Mouse (Mus musculus): ENCODE results near the gene Krt33b. TPM values are rescaled to one million over a fixed set of nuclear protein-coding genes. Genes with fewer than 3 reads are reported as not detected.

Krt33b gene
- polyA plus RNA-seq (2017; shearing (Covaris generic)) = not detected

GRCm38 (mm10) chr11:100029768-100030167, at the start of gene Krt33b:
Gene Krt33b, minus strand, starts transcription at chr11:100029868.

GRCm38 (mm10) chr11:100050451-100050850, 20.8 kb upstream of the Krt33b start, which contains the start of gene Krt31:
Gene Krt31, minus strand, starts transcription at chr11:100050551.

GRCm38 (mm10) chr11:100041454-100041853, 11.8 kb upstream of the Krt33b start, which contains the start of gene Krt34:
Gene Krt34, minus strand, starts transcription at chr11:100041554.

GRCm38 (mm10) chr11:100016112-100016511, 13.6 kb downstream of the Krt33b start, which contains the start of gene Krt33a:
Gene Krt33a, minus strand, starts transcription at chr11:100016212.

GRCm38 (mm10) chr11:99993620-99994383, 35.9 kb downstream of the Krt33b start, which contains the start of gene Krtap17-1:
Gene Krtap17-1, minus strand, starts transcription at chr11:99993994.

GRCm38 (mm10) chr11:99986180-99986647, 43.5 kb downstream of the Krt33b start, which contains the start of gene Krtap16-1:
Gene Krtap16-1, minus strand, starts transcription at chr11:99986597.

GRCm38 (mm10) chr11:99978953-99979352, 50.7 kb downstream of the Krt33b start, which contains the start of gene Krtap29-1:
Gene Krtap29-1, minus strand, starts transcription at chr11:99979053.

Other genes with a start within 250 kb of the Krt33b start
- gene Krtap4-8, start 249.2 kb downstream of the Krt33b start, polyA plus RNA-seq (2017; shearing (Covaris generic)) = not detected
- not detected for gene Krtap4-9, start 244.7 kb downstream of the Krt33b start, polyA plus RNA-seq (2017; shearing (Covaris generic))
- gene Gm11596, start 236.4 kb downstream of the Krt33b start, polyA plus RNA-seq (2017; shearing (Covaris generic)) = not detected
- not detected for gene Gm11569, start 230.9 kb downstream of the Krt33b start, polyA plus RNA-seq (2017; shearing (Covaris generic))
- gene Gm11554, start 225.4 kb downstream of the Krt33b start, polyA plus RNA-seq (2017; shearing (Covaris generic)) = not detected
- gene Krtap4-13, start 220.0 kb downstream of the Krt33b start, polyA plus RNA-seq (2017; shearing (Covaris generic)) = not detected
- gene Gm11564, start 214.2 kb downstream of the Krt33b start, polyA plus RNA-seq (2017; shearing (Covaris generic)) = not detected
- not detected for gene 2300003K06Rik, start 191.8 kb downstream of the Krt33b start, polyA plus RNA-seq (2017; shearing (Covaris generic))
- not detected for gene Krtap4-16, start 178.3 kb downstream of the Krt33b start, polyA plus RNA-seq (2017; shearing (Covaris generic))
- gene Gm11568, start 172.0 kb downstream of the Krt33b start, polyA plus RNA-seq (2017; shearing (Covaris generic)) = not detected
- gene Gm11559, start 165.4 kb downstream of the Krt33b start, polyA plus RNA-seq (2017; shearing (Covaris generic)) = not detected
- not detected for gene Krtap9-1, start 156.5 kb downstream of the Krt33b start, polyA plus RNA-seq (2017; shearing (Covaris generic))
- not detected for gene Gm11567, start 150.7 kb downstream of the Krt33b start, polyA plus RNA-seq (2017; shearing (Covaris generic))
- not detected for gene Krtap31-1, start 121.9 kb downstream of the Krt33b start, polyA plus RNA-seq (2017; shearing (Covaris generic))
- not detected for gene Gm11565, start 115.1 kb downstream of the Krt33b start, polyA plus RNA-seq (2017; shearing (Covaris generic))
- not detected for gene Krtap31-2, start 93.6 kb downstream of the Krt33b start, polyA plus RNA-seq (2017; shearing (Covaris generic))
- gene Krtap9-5, start 81.4 kb downstream of the Krt33b start, polyA plus RNA-seq (2017; shearing (Covaris generic)) = not detected
- gene Krtap29-1, start 50.8 kb downstream of the Krt33b start, polyA plus RNA-seq (2017; shearing (Covaris generic)) = not detected
- not detected for gene Krtap16-1, start 43.3 kb downstream of the Krt33b start, polyA plus RNA-seq (2017; shearing (Covaris generic))
- not detected for gene Krtap17-1, start 35.9 kb downstream of the Krt33b start, polyA plus RNA-seq (2017; shearing (Covaris generic))
- gene Krt33a, start 13.7 kb downstream of the Krt33b start, polyA plus RNA-seq (2017; shearing (Covaris generic)) = not detected
- gene Krt34, start 11.7 kb upstream of the Krt33b start, polyA plus RNA-seq (2017; shearing (Covaris generic)) = not detected
- not detected for gene Krt31, start 20.7 kb upstream of the Krt33b start, polyA plus RNA-seq (2017; shearing (Covaris generic))
- not detected for gene Krt32, start 58.4 kb upstream of the Krt33b start, polyA plus RNA-seq (2017; shearing (Covaris generic))
- not detected for gene Krt35, start 66.4 kb upstream of the Krt33b start, polyA plus RNA-seq (2017; shearing (Covaris generic))
- not detected for gene Krt36, start 75.8 kb upstream of the Krt33b start, polyA plus RNA-seq (2017; shearing (Covaris generic))
- gene Krt13, start 91.7 kb upstream of the Krt33b start, polyA plus RNA-seq (2017; shearing (Covaris generic)) = not detected
- not detected for gene Krt15, start 106.1 kb upstream of the Krt33b start, polyA plus RNA-seq (2017; shearing (Covaris generic))
- gene Krt19, start 118.8 kb upstream of the Krt33b start, polyA plus RNA-seq (2017; shearing (Covaris generic)) = not detected
- not detected for gene Krt9, start 163.4 kb upstream of the Krt33b start, polyA plus RNA-seq (2017; shearing (Covaris generic))
- gene Krt14, start 177.7 kb upstream of the Krt33b start, polyA plus RNA-seq (2017; shearing (Covaris generic)) = not detected
- not detected for gene Krt16, start 219.0 kb upstream of the Krt33b start, polyA plus RNA-seq (2017; shearing (Covaris generic))
- 1.9 TPM for gene Krt17, start 231.2 kb upstream of the Krt33b start, polyA plus RNA-seq (2017; shearing (Covaris generic))
- not detected for gene Krt42, start 240.0 kb upstream of the Krt33b start, polyA plus RNA-seq (2017; shearing (Covaris generic))

All from activated CD4-positive, CD25-positive, alpha-beta regulatory T cell, adult 9 weeks (primary cell).